Mouse (Mus musculus) urinary bladder, postnatal 4 days (tissue): ENCODE measurements around the gene C1ql2.

Experiments
- DNase-seq, 2 experiments: peaks; one replicate each; pipeline ENCODE4 v3.0.0; 2021 to 2022; ENCODE audit warnings: low spot score in 2 of 2

C1ql2 gene

DNA sequence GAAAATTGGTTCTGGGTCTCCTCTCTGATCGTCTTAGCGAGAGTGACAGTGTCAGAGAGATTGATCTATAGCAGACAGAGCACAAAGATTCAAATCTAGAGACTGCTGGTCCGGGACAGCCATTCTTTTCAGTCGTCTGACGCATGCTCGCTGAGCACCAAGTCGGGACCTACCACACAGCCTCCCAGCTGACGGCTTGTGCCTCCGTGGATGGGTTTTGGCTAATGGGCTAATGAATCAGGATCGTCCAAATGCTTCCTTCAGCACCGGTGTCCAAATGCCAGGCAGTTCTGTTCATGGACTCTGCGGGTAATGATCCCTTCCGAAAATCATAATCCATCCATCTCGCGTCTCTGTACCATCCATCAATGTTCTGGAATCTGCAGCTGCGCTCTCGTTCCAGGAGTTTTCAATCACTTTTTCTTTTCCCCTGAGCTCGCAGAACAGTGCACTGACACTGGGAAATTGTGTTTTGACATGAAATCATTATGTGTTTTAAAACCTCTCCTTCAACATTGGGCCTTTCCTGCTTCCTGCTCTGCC, 44.7 kb downstream of the C1ql2 start:
- no peak for DNase-seq

DNA sequence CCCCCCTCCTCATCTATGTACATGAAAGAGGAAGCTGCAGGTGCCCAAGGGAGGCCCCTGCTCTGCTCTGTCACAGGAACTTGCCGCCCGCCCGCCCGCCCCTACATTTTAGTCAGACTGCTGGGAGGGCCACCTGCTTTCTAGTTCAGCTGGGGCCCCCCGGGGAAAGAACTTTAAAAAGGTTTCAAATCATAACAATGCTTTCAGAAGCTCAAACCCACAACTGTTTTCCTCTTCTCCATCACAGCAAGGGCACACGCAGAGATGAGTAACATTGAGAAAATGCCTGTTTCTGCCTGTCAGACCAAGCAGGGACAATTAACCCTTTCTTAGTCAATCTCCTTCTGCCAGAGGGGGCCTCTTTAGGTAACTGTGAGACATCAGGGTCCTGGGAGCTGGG, 49.4 kb downstream of the C1ql2 start:
- no peak for DNase-seq

DNA sequence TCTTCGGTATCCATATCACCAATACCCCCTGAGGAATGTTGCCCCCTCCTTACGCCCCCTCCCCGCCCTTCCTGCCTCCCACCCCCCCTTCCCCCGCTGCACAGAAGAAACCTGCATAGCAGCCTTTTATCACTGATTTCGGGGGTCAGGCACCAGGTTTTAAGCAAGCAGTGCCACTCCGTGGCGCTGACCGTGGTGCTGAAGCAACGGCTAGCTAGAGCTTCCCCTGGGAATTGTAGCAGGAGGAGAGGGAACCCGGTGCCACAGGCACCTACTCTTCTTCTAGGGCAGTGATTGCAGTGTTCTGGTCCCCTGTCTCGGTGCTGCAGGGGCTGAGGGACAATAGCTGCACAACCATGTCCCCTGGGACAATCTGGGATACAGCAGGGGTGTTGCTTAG, 50.0 kb downstream of the C1ql2 start:
- peak in 1 of 2 experiments; percentile 20 for DNase-seq
